Mouse (Mus musculus): ENCODE measurements at regions not wholly inside any gene's neighbourhood (a gene's known extent, or its start where the extent isn't known, plus 50 kb on each side); places are given as distances from the start of the nearest gene placed in this dataset.
A peak's percentile ranks its signal among the peaks of the same experiment; 100 is the strongest.

GRCm38 (mm10) chr3:106879994-106880393 lies 53.9 kb upstream of the Olfr266 start:
- no peak overlapping the region for H3K27ac ChIP-seq (ENCODE audit: insufficient read depth, low read length)
- TF ChIP-seq CTCF (IDR thresholded peaks at IDR 0.05; ENCODE audit: extremely low read depth, insufficient read depth, low read length) (no peak), POLR2A (IDR thresholded peaks at IDR 0.05; ENCODE audit: extremely low read depth, insufficient read depth, low read length) (no peak)
- no peaks in the 10 kb centered on the region for H3K4me1 ChIP-seq (ENCODE audit: control insufficient read depth, insufficient read depth, low read length)
- H3K4me3 ChIP-seq (ENCODE audit: insufficient read depth, low read length) = no peak overlapping the region

GRCm38 (mm10) chr3:106903198-106903597 lies 77.1 kb upstream of the Olfr266 start:
- Histone ChIP-seq H3K4me1 (ENCODE audit: control insufficient read depth, insufficient read depth, low read length) (no peaks in the 10 kb centered on the region), H3K4me3 (ENCODE audit: insufficient read depth, low read length) (no peak overlapping the region), H3K27ac (ENCODE audit: insufficient read depth, low read length) (no peak overlapping the region)
- peak; percentile 31; the same call in 1 of the 2 replicates for TF ChIP-seq CTCF (IDR thresholded peaks at IDR 0.05; ENCODE audit: extremely low read depth, insufficient read depth, low read length)
- TF ChIP-seq POLR2A (IDR thresholded peaks at IDR 0.05; ENCODE audit: extremely low read depth, insufficient read depth, low read length) = no peak

- H3K4me3 ChIP-seq (ENCODE audit: insufficient read depth, low read length) = no peak overlapping the region
- no peak overlapping the region for H3K27ac ChIP-seq (ENCODE audit: insufficient read depth, low read length)
- H3K4me1 ChIP-seq (ENCODE audit: control insufficient read depth, insufficient read depth, low read length) = no peaks in the 10 kb centered on the region
- TF ChIP-seq CTCF (IDR thresholded peaks at IDR 0.05; ENCODE audit: extremely low read depth, insufficient read depth, low read length) (no peak), POLR2A (IDR thresholded peaks at IDR 0.05; ENCODE audit: extremely low read depth, insufficient read depth, low read length) (no peak)
Observed at GRCm38 (mm10) chr3:106906668-106907067, 80.6 kb upstream of the Olfr266 start.

GRCm38 (mm10) chr3:106936067-106936466 lies 99.9 kb upstream of the Kcna3 start:
- TF ChIP-seq CTCF (IDR thresholded peaks at IDR 0.05; ENCODE audit: extremely low read depth, insufficient read depth, low read length) = no peak
- no peak for TF ChIP-seq POLR2A (IDR thresholded peaks at IDR 0.05; ENCODE audit: extremely low read depth, insufficient read depth, low read length)
- H3K27ac ChIP-seq (ENCODE audit: insufficient read depth, low read length) = no peak overlapping the region
- no peaks in the 10 kb centered on the region for H3K4me1 ChIP-seq (ENCODE audit: control insufficient read depth, insufficient read depth, low read length)
- H3K4me3 ChIP-seq (ENCODE audit: insufficient read depth, low read length) = no peak overlapping the region

- Histone ChIP-seq H3K27ac (ENCODE audit: insufficient read depth, low read length) (no peak overlapping the region), H3K4me1 (ENCODE audit: control insufficient read depth, insufficient read depth, low read length) (peaks cover 1% of the 10 kb centered on the region; the same call in 1 of the 2 replicates), H3K4me3 (ENCODE audit: insufficient read depth, low read length) (no peak overlapping the region)
- peak; percentile 65 for TF ChIP-seq CTCF (IDR thresholded peaks at IDR 0.05; ENCODE audit: extremely low read depth, insufficient read depth, low read length)
- no peak for TF ChIP-seq POLR2A (IDR thresholded peaks at IDR 0.05; ENCODE audit: extremely low read depth, insufficient read depth, low read length)
Observed at GRCm38 (mm10) chr3:106940095-106940494, 95.9 kb upstream of the Kcna3 start.

GRCm38 (mm10) chr3:106955555-106956446 lies 80.2 kb upstream of the Kcna3 start:
- no peak overlapping the region for H3K4me3 ChIP-seq (ENCODE audit: insufficient read depth, low read length)
- no peak for TF ChIP-seq POLR2A (IDR thresholded peaks at IDR 0.05; ENCODE audit: extremely low read depth, insufficient read depth, low read length)
- TF ChIP-seq CTCF (IDR thresholded peaks at IDR 0.05; ENCODE audit: extremely low read depth, insufficient read depth, low read length) = no peak
- 0 out of 2 replicates have a peak overlapping the region, but pooled peaks have one; percentile 29 for H3K27ac ChIP-seq (ENCODE audit: insufficient read depth, low read length)

GRCm38 (mm10) chr3:106957162-106957895 lies 78.6 kb upstream of the Kcna3 start:
- H3K4me3 ChIP-seq (ENCODE audit: insufficient read depth, low read length) = no peak overlapping the region
- H3K4me1 ChIP-seq (ENCODE audit: control insufficient read depth, insufficient read depth, low read length) = peaks cover 3% of the 10 kb centered on the region
- TF ChIP-seq CTCF (IDR thresholded peaks at IDR 0.05; ENCODE audit: extremely low read depth, insufficient read depth, low read length) (no peak), POLR2A (IDR thresholded peaks at IDR 0.05; ENCODE audit: extremely low read depth, insufficient read depth, low read length) (no peak)
- peak overlapping the region; percentile 81 for H3K27ac ChIP-seq (ENCODE audit: insufficient read depth, low read length)

More at GRCm38 (mm10) chr3:106955555-106956446, 80.2 kb upstream of the Kcna3 start:
- H3K4me1 ChIP-seq (ENCODE audit: control insufficient read depth, insufficient read depth, low read length) = peaks cover 3% of the 10 kb centered on the region

- Histone ChIP-seq H3K27ac (ENCODE audit: insufficient read depth, low read length) (no peak overlapping the region), H3K4me1 (ENCODE audit: control insufficient read depth, insufficient read depth, low read length) (peaks cover 3% of the 10 kb centered on the region), H3K4me3 (ENCODE audit: insufficient read depth, low read length) (no peak overlapping the region)
- TF ChIP-seq CTCF (IDR thresholded peaks at IDR 0.05; ENCODE audit: extremely low read depth, insufficient read depth, low read length) = no peak
- no peak for TF ChIP-seq POLR2A (IDR thresholded peaks at IDR 0.05; ENCODE audit: extremely low read depth, insufficient read depth, low read length)
Observed at GRCm38 (mm10) chr3:106958194-106958593, 77.8 kb upstream of the Kcna3 start.

- TF ChIP-seq CTCF (IDR thresholded peaks at IDR 0.05; ENCODE audit: extremely low read depth, insufficient read depth, low read length) = no peak
- TF ChIP-seq POLR2A (IDR thresholded peaks at IDR 0.05; ENCODE audit: extremely low read depth, insufficient read depth, low read length) = no peak
Observed at GRCm38 (mm10) chr3:106960596-106960995, 75.4 kb upstream of the Kcna3 start.

More at GRCm38 (mm10) chr3:106960596-106960995, 75.4 kb upstream of the Kcna3 start:
- H3K4me1 ChIP-seq (ENCODE audit: control insufficient read depth, insufficient read depth, low read length) = peaks cover 3% of the 10 kb centered on the region
- H3K27ac ChIP-seq (ENCODE audit: insufficient read depth, low read length) = no peak overlapping the region
- H3K4me3 ChIP-seq (ENCODE audit: insufficient read depth, low read length) = no peak overlapping the region

All from cortical plate, adult 2 months (tissue).